Mouse (Mus musculus) stomach, postnatal 0 days (tissue): ENCODE measurements around the gene Elmo1.

ENCODE experiments used
- CTCF ChIP-seq: IDR thresholded peaks from 2 replicates; pipeline ENCODE4 v1.5.1; 2016; ENCODE audit warnings: antibody characterized with exemption, low read depth, mild to moderate bottlenecking, moderate library complexity
- EP300 ChIP-seq: optimal IDR thresholded peaks from 2 replicates; pipeline ENCODE3; 2016; ENCODE audit warnings: antibody characterized with exemption

DNA sequence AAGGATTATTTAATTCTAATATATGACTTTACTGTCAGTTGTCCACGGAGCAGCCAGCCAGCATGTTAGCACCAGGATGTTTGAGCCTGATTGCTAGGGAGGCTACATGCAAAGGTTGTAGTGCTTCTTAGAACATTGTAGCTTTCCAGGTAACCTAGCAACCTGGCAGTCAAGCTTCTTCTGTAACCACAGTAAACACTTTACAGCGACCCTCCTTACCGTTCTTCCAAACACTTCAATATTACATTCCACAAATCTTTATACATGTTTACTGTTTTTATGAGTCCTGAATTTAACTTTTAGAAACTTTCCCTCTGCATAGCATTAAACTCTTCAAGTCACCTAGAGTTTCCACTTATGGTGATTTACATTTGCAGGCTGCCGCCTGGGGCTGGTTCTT lies 233.1 kb downstream of the Elmo1 start:
- TF ChIP-seq CTCF (no peak), EP300 (no peak)
